Mouse (Mus musculus): ENCODE measurements around the gene Fam207a.

The Fam207a gene

DNA sequence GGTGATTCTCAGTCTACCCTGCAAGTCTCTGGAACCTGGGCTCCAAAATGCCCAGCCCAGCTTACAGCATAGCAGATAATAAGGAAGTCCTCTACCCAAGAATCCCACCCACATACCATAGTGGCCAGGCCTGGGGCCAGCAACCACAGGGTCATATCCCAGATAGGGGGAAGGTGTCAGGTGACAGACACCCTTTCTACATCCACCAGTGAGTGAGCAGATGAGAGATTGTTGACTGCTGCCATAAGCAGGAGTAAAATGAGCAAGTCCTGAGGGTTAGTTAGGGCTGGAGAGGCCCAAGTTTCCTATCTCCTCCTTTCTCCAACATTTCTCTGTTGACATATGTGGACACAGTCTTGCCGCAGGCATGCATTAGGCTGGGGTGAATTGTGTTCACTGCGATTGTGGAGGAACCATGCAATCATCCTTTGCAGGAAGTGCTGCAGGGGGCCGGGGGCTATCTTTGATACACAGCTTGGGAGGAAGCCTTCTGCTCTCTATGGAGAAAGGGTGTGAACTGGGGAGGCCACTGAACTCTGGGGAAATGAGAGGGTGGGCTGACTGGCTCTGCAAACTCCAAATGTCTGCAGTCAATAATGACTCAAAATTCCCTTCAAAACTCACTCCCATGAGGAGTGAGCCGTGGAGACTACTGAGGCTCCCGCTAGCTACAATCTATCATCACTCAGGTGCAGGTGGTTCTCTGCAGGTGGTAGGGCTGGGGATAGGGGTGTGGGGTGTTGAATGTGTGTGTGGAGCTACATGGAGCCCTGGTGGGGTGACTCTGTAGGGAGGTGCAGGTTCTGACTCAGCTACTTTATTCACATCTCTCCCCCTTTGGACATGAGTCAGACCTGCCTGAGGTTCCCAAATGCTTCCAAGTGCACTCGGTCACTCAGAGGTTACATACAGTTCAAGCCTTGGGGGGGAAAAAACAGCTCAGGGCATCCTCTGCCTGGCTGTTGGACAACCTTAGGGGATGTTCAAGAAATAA lies 15.7 kb upstream of the Fam207a start:
- DNase-seq (ENCODE audit: low spot score in 2 of 2): no peak

- DNase-seq (ENCODE audit: low spot score in 2 of 2): peak; percentile 43 to 57
These were observed 14.6 kb upstream of the Fam207a start, which contains the start of gene Itgb2 for GRCm38 (mm10) chr10:77530140-77530539. TSS of gene Itgb2 (plus strand) at chr10:77530252.

- DNase-seq (ENCODE audit: low spot score in 2 of 2): no peak
These were observed 13.0 kb upstream of the Fam207a start for GRCm38 (mm10) chr10:77528634-77529033.

DNA sequence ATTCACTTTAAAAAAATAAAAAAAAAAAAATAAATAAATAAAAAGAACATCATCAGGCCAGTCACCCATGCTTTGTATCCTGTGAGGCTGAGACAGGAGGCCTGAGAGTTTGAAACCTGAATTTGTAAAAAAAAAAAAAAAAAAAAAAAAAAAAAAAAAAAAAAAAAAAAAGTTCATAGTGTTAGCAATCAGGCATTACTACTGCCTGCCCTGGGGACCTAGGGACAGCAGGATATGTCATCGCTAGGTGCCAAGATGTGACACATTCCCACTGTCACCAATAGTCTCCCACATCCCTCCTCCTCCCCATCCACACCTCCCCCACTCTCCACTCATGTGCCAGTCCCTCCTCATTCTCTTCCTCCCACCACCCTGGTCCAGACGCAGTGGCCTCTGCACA lies 10.9 kb upstream of the Fam207a start:
- no peak for DNase-seq (ENCODE audit: low spot score in 2 of 2)

- no peak for DNase-seq (ENCODE audit: low spot score in 2 of 2)
These were observed 7.7 kb upstream of the Fam207a start for GRCm38 (mm10) chr10:77523321-77523720.

GRCm38 (mm10) chr10:77522746-77523145 lies 7.2 kb upstream of the Fam207a start:
- DNase-seq (ENCODE audit: low spot score in 2 of 2): no peak

DNA sequence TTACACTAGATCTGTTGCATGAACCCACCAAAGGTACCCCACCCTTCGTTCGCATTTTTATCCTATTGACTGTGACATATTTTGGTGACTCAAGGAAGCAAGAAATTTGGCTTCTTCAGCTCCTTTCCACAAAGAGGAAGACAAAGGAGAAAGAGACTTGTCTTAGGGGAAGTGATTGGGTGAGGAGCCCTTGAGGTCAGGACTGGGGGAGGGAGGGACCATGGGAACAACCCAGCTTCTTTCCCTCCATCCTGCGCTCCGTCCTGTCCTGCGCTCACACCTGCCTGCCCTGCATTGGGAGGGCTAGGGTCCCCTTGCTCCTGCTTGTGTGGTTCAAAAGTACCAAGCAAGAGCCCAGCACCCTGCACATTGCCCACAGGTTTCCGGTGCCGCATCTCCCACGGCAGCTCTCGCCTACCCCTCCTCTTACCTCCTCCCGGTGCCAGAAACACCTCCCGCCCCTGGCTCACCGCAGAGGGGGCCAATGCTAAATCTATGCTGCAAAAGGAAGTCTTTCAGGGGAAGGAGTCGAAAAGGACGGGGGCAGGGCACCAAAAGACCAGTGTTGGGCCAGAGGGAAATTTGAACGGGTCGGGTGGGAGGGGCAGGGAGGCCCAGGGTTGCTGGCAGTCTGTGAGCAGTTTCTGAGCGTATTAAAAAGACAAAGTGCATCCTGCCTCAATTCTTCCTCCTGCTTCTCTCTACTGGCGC lies 6.6 kb upstream of the Fam207a start:
- DNase-seq (ENCODE audit: low spot score in 2 of 2): peak in 1 of 2 experiments; percentile 33

DNA sequence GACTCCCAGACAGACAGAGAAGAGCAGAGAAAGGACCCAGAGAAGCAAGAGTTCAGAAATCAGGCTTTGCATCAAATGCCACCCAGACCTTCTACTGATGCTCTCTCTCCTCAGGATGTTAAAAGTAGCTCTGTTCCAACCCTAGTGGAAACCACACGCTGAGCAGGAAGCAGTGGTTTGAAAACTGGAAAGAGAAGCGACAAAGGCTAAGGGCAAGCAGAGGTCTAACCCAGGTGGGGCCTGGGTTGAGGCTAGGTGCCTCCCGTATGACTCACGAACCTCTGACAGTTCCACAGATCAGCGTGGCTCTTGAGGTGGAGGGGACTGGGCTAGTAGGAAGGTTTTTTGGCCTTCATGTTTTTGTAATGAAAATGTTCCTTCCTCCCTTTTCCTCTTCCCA lies 4.9 kb upstream of the Fam207a start:
- DNase-seq (ENCODE audit: low spot score in 2 of 2): no peak

- DNase-seq (ENCODE audit: low spot score in 2 of 2): no peak
These were observed 3.6 kb upstream of the Fam207a start for GRCm38 (mm10) chr10:77519191-77519590.

- no peak for DNase-seq (ENCODE audit: low spot score in 2 of 2)
These were observed 2.2 kb upstream of the Fam207a start for GRCm38 (mm10) chr10:77517801-77518200.

DNA sequence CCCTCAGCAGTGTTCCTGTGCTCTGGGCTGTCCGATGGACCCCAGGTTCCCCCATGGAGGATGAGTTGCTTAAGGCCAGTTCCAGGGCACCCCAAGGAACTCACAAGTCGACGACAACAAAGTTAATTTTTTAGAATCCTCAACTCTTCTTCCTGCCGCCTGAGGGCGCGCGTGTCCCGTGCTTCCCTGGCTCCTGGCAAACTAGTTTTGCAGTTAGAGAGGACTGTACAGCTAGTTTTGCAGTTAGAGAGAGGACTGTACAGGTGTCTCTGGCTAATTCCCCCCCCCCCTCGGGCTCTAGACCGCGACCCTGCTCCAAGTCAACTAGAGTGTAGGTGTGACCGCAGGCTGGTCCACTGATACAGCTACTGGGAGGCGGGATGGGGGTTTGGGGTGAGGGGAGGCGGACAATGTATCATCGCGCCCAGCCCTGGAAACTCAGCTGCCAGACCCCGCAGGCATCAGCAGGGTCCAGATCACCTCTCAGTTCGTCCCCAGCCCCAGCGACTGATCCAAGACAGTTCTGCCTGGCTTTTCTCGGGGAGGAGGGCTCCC lies 1.6 kb upstream of the Fam207a start:
- DNase-seq (ENCODE audit: low spot score in 2 of 2): peak; percentile 56 to 70

GRCm38 (mm10) chr10:77516379-77516951 lies 880 bp upstream of the Fam207a start:
- no peak for DNase-seq (ENCODE audit: low spot score in 2 of 2)

GRCm38 (mm10) chr10:77510225-77510982 lies 5.2 kb downstream of the Fam207a start:
- DNase-seq (ENCODE audit: low spot score in 2 of 2): no peak

DNA sequence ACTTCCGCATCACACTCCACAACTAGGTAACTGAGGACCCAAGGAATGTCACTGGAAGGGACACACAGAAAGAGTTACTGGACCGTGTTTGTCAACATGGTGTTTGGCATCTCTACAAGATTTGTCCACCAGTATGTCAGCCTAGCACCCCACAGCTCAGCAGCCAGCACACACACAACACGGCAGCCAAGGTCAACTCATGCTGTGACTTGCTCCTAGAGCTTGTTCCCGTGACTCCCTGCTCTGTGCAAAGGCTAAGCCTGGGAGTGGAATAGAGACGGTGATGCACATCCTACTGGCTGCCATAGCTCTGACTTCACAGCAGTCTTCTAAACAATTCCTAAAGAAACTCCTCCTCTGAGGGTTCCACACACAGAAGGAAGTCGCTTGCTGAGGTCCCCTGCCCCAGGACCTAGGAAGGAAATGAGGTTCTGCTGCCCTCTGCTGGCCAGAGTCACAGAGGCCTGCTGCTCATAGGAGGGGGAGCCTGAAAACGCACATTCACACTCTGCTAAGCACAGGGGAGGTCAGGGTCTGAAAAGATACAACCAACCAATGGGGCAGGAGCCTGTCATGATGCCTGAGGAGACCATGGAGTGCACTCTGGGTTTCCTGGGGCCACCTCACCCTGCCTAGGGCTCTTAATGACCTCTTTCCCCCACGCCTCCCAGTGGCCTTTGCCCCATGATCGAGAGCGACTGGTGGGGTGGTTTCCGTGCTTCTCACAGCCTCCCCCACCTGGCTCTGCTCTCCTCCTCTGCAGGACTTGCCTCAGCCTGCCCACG lies 6.0 kb downstream of the Fam207a start:
- peak; percentile 54 to 75 for DNase-seq (ENCODE audit: low spot score in 2 of 2)

GRCm38 (mm10) chr10:77508744-77509143 lies 6.8 kb downstream of the Fam207a start:
- no peak for DNase-seq (ENCODE audit: low spot score in 2 of 2)

DNA sequence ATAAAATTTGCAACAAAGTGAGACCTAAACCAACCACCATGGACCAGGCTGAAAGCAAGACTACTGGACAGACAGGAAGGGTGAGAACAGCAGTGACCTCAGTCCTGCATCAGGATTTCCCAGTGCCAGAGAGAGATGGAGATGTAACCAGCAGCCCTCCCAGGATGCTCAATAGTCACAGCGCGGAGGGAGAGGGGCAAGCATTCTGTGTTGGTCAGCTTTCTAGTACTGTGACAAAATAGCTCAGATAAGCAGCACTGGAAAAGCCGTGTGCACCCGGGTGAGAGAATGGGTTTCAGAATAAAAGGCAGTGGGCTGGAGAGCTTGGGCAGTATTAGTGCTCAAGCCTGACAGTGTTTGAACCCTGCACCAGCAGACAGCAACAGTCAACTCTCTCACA lies 7.8 kb downstream of the Fam207a start:
- no peak for DNase-seq (ENCODE audit: low spot score in 2 of 2)

GRCm38 (mm10) chr10:77506961-77507577 lies 8.5 kb downstream of the Fam207a start:
- DNase-seq (ENCODE audit: low spot score in 2 of 2): no peak

DNA sequence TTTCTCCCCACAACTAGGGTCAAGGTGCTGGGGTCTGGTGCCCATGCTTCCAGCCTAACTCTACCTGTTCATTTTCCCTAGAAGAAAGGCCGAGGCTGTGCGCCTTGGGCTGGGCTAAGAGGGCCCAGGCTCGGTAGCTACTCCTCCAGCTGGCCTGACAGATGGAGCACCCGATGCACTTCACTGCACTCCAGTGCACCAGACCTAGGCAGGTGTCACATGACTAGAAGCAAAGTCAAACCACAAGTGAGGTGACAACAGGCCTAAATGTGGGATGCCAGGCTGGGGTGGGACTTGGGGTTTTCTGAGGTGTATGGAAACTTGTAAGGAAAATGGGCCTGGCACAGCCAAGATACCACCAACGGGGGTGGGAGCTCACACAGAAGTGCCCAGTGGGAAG lies 9.1 kb downstream of the Fam207a start:
- DNase-seq (ENCODE audit: low spot score in 2 of 2): no peak

DNA sequence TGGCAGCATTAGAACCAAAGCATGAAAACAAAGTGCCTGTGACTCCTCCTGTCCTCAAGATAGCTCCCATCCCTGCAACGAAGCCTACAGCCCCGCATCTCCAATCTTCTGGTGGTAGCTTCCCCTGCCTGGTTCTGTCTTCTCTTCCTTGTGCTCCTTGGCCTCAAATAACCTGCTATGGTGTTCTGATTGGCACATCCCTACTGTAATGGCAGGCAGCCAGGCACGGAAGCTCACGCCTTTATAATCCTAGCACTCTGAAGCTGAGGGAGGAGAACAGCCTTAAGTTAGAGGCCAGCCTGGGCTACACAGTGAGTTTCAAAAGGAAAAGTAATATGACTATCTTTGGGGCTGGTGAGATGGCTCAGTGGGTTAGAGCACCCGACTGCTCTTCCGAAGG lies 11.4 kb downstream of the Fam207a start:
- DNase-seq (ENCODE audit: low spot score in 2 of 2): no peak

All from spleen, postnatal 14 days (tissue).